Mouse (Mus musculus): ENCODE data around the gene Gba. TPM values are rescaled to one million over a fixed set of nuclear protein-coding genes. Genes with fewer than 3 reads are reported as not detected.
"Not testable (repeated sequence)": the region's sequence is repeated elsewhere in the genome, so short reads cannot be mapped to it uniquely, and the experiment has no call there.

Gene Gba
- polyA plus RNA-seq, 1 experiment from 2014 or later = 98.5 TPM

DNA sequence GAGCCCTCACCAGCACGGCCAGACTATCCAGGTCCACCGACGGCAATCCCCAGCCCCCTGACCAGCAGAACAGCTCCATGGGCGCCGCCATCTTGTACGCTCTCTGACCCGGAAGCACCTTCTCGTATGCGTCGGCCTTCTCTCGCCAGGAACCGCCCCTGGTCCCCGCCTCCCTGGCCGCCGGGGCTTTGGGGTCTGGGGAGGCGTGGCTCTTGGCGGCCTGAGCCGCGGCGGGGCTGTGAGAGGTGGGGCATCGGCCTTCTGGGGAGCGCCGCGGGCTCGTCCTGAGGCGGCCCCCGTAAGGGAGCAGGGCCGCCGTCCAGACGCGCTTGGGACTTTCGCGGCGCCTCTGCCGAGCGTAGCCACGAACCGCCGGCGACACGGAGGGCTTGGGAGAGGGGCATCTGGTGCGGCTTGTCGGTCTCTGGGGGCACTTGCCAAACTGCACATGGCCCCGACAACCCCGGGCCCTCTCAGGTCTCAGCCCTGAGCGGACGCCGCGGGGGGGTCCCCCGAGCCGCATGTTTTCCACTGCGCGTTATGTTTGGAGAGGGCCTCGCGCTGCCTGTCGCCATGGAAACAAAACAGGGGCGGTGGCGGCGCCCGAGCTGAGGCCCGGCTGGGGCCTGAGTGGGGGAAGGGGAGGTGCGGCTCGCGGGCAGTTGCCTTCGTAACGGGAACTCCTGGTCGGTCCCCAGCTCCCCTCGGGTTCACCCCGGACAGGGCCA is 11.2 kb downstream of the Gba start:
- Histone ChIP-seq H3K27ac (replicated peaks) (peak overlapping the region; percentile 98), H3K9me3 (ENCODE audit: control insufficient read depth, low read length) (no peaks in the 10 kb centered on the region), H3K9ac (ENCODE audit: low read length) (peak overlapping the region; percentile 78), H3K27me3 (ENCODE audit: control insufficient read depth, insufficient read depth, low read length) (no peaks in the 10 kb centered on the region), H3K36me3 (ENCODE audit: control insufficient read depth, insufficient read depth, low read length) (peaks cover 8% of the 10 kb centered on the region; the same call in 1 of the 2 replicates), H3K4me1 (replicated peaks; ENCODE audit: control insufficient read depth, insufficient read depth) (peaks cover 4% of the 10 kb centered on the region; the same call in 1 of the 2 replicates), H3K4me2 (replicated peaks; ENCODE audit: low read depth) (peak overlapping the region; percentile 80), H3K4me3 (ENCODE audit: low read depth, low read length) (peak overlapping the region; percentile 74)
- TF ChIP-seq CTCF (IDR thresholded peaks at IDR 0.05; ENCODE audit: low read depth) (peak; percentile 2; the same call in 1 of the 2 replicates), EP300 (optimal IDR thresholded peaks at IDR 0.05) (no peak)
- WGBS = under 1% methylated on average over 66 of the region's 69 CpGs
- ATAC-seq (ENCODE audit: low FRiP score, low TSS enrichment) (peak; percentile 91), DNase-seq (ENCODE audit: low spot score) (peak; percentile 93)

DNA sequence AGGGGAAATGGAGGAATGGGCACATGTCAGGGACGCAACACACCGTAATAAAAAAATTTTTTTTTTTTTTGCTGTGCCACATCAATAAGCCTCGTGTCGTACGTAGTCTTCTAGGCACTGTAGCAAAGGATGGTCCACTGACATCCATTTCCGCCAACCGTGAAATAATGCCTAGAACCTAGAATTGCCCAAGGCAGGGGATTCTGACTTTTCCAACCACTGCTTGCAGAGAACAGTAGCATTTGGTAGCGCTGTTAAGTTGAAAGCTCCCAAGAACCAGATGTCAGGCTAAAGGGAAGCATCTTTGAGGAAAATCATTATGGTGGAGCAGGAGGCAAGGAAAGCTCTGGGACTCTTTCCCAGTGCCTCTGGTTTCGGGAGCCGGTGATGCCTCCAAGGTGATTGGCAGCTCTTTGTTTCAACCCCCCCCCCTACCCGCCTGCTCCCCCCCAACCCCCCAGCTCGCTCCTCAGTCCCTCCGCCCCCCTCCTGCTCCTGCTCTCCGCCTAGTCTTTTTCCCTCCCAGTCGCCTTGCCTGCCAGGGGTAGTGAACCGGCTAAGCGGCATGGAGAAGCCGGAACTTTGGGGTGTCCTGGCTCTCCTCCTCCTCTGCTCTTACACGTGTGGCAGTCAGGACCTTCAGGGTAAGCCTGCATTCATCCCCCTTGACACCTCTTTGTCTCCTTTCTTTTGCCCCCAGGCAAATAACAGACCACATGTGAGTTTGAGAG is 12.1 kb downstream of the Gba start, which contains the start of gene Thbs3:
Thbs3 (plus strand) TSS at position 500 of the 731 bp plus-strand sequence.
- WGBS = 3% methylated on average over 19 of the region's 19 CpGs
- Histone ChIP-seq H3K4me1 (replicated peaks; ENCODE audit: control insufficient read depth, insufficient read depth) (peaks cover 4% of the 10 kb centered on the region; the same call in 1 of the 2 replicates), H3K36me3 (ENCODE audit: control insufficient read depth, insufficient read depth, low read length) (0 out of 2 replicates have a peak, but pooled peaks cover 4% of the 10 kb centered on the region), H3K9me3 (ENCODE audit: control insufficient read depth, low read length) (no peaks in the 10 kb centered on the region), H3K27ac (replicated peaks) (peak within 1 kb of the TSS; percentile 98), H3K27me3 (ENCODE audit: control insufficient read depth, insufficient read depth, low read length) (no peaks in the 10 kb centered on the region), H3K4me2 (replicated peaks; ENCODE audit: low read depth) (peak within 1 kb of the TSS; percentile 80), H3K4me3 (ENCODE audit: low read depth, low read length) (peak within 1 kb of the TSS; percentile 74), H3K9ac (ENCODE audit: low read length) (peak within 1 kb of the TSS; percentile 78)
- ATAC-seq (ENCODE audit: low FRiP score, low TSS enrichment) (no peak), DNase-seq (ENCODE audit: low spot score) (peak; percentile 32)
- no peak for TF ChIP-seq EP300 (optimal IDR thresholded peaks at IDR 0.05)

DNA sequence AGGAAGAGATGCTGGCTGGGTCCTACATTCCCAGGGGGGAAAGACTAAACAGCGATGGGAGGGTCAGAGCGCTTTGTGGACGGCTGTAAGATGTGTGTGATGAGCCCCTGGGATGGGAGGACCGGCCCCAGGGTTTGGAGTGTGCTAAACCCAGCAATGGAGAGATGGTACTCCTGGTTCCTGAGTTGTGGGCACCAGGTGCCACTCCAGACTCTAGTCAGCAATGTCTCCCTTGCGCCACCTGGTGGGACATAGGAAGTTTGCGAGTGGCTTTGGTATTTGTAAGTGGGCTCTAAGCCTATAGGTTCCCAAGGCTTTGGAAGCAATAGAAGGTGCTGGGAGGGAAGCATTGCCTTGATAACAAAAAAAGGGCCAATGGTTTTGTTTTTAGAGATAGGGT is 13.1 kb downstream of the Gba start:
- peak overlapping the region; percentile 80 for H3K4me2 ChIP-seq (replicated peaks; ENCODE audit: low read depth)
- H3K27me3 ChIP-seq (ENCODE audit: control insufficient read depth, insufficient read depth, low read length) = no peaks in the 10 kb centered on the region
- peak overlapping the region; percentile 74 for H3K4me3 ChIP-seq (ENCODE audit: low read depth, low read length)
- no peaks in the 10 kb centered on the region for H3K36me3 ChIP-seq (ENCODE audit: control insufficient read depth, insufficient read depth, low read length)
- peak overlapping the region; percentile 38 for H3K9ac ChIP-seq (ENCODE audit: low read length)
- H3K4me1 ChIP-seq (replicated peaks; ENCODE audit: control insufficient read depth, insufficient read depth) = peaks cover 4% of the 10 kb centered on the region; the same call in 1 of the 2 replicates
- TF ChIP-seq EP300 (optimal IDR thresholded peaks at IDR 0.05) = no peak
- peak; percentile 97 for TF ChIP-seq CTCF (IDR thresholded peaks at IDR 0.05; ENCODE audit: low read depth)
- H3K27ac ChIP-seq (replicated peaks) = no peak overlapping the region; the same call in 1 of the 2 replicates
- under 1% methylated on average over 6 of the region's 6 CpGs for WGBS
- ATAC-seq (ENCODE audit: low FRiP score, low TSS enrichment) (peak; percentile 15), DNase-seq (ENCODE audit: low spot score) (peak; percentile 86)
- no peaks in the 10 kb centered on the region for H3K9me3 ChIP-seq (ENCODE audit: control insufficient read depth, low read length)

DNA sequence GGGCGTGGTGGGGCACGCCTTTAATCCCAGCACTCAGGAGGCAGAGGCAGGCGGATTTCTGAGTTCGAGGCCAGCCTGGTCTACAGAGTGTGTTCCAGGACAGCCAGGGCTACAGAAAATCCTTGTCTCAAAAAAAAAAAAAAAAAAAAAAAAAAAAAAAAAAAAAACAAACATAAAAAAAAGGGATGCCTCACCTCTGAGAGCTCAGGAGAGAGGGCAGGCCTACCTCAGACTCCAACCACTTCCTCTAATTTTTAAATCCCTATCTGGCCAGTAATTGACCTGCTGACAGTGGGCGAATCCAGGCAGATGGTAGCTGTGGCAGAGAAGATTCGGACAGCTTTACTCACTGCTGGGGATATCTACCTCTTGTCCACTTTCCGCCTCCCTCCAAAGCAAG is 13.7 kb downstream of the Gba start:
- H3K4me1 ChIP-seq (replicated peaks; ENCODE audit: control insufficient read depth, insufficient read depth); H3K4me2 ChIP-seq (replicated peaks; ENCODE audit: low read depth); H3K36me3 ChIP-seq (ENCODE audit: control insufficient read depth, insufficient read depth, low read length); ATAC-seq (ENCODE audit: low FRiP score, low TSS enrichment); DNase-seq (ENCODE audit: low spot score); H3K4me3 ChIP-seq (ENCODE audit: low read depth, low read length); H3K27ac ChIP-seq (replicated peaks); H3K27me3 ChIP-seq (ENCODE audit: control insufficient read depth, insufficient read depth, low read length); H3K9me3 ChIP-seq (ENCODE audit: control insufficient read depth, low read length); H3K9ac ChIP-seq (ENCODE audit: low read length): not testable (repeated sequence)
- 74% methylated on average over 7 of the region's 7 CpGs for WGBS

DNA sequence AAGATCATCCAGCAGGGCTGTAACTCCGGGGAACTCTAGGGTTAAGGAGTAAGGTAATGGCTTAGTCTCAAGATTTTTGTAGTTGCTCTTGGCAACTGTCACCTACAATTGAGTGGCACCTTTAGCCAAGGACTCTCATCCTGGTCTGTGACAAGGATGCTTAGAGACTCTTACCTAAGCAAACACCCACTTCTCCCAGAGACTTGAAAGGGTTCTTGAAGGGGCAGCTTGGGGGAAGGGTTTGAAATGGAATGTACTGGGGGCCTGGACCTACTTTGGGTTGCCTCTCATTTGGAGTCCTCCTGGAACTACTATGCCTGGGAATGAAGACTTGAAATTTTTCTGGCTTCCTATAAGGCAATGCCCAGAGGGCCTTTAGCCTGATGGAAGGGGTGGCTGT is 15.5 kb downstream of the Gba start:
- DNase-seq (ENCODE audit: low spot score) (no peak), ATAC-seq (ENCODE audit: low FRiP score, low TSS enrichment) (no peak)
- TF ChIP-seq EP300 (optimal IDR thresholded peaks at IDR 0.05) (no peak), CTCF (IDR thresholded peaks at IDR 0.05; ENCODE audit: low read depth) (no peak)
- H3K36me3 ChIP-seq (ENCODE audit: control insufficient read depth, insufficient read depth, low read length) = no peaks in the 10 kb centered on the region; the same call in 1 of the 2 replicates
- no peak overlapping the region for H3K4me2 ChIP-seq (replicated peaks; ENCODE audit: low read depth)
- no peak overlapping the region for H3K4me3 ChIP-seq (ENCODE audit: low read depth, low read length)
- H3K9ac ChIP-seq (ENCODE audit: low read length) = no peak overlapping the region
- no peaks in the 10 kb centered on the region for H3K9me3 ChIP-seq (ENCODE audit: control insufficient read depth, low read length)
- H3K27ac ChIP-seq (replicated peaks) = no peak overlapping the region
- H3K27me3 ChIP-seq (ENCODE audit: control insufficient read depth, insufficient read depth, low read length) = no peaks in the 10 kb centered on the region
- WGBS = 82% methylated on average over 1 of the region's 1 CpGs
- H3K4me1 ChIP-seq (replicated peaks; ENCODE audit: control insufficient read depth, insufficient read depth) = no peaks in the 10 kb centered on the region; the same call in 1 of the 2 replicates

Data from stomach, postnatal 0 days (tissue).